Mouse (Mus musculus): Measurements from ENCODE around the gene Kctd17. TPM values are rescaled to one million over a fixed set of nuclear protein-coding genes. Genes with fewer than 3 reads are reported as not detected.

The Kctd17 gene
- polyA plus RNA-seq, 1 experiment from 2014 or later = 22.0 TPM

- Histone ChIP-seq H3K9ac (ENCODE audit: low read length) (no peak overlapping the region), H3K4me2 (ENCODE audit: low read length) (no peak overlapping the region), H3K4me1 (ENCODE audit: control insufficient read depth in 2 of 2, insufficient read depth in 2 of 2, low read length in 2 of 2) (peaks cover 6 to 7% of the 10 kb centered on the region in 2 experiments), H3K9me3 (ENCODE audit: control insufficient read depth, low read length) (no peaks in the 10 kb centered on the region), H3K27me3 (ENCODE audit: control insufficient read depth, insufficient read depth, low read length) (peaks cover 3% of the 10 kb centered on the region; the same call in 1 of the 2 replicates), H3K27ac (replicated peaks in 1 of 2; ENCODE audit: control insufficient read depth in 1 of 2, insufficient read depth in 1 of 2, low read depth in 2 of 2, low read length in 2 of 2) (no peak overlapping the region), H3K4me3 (ENCODE audit: control insufficient read depth in 1 of 2, insufficient read depth in 1 of 2, low read depth in 1 of 2, low read length in 2 of 2) (no peak overlapping the region), H3K36me3 (ENCODE audit: control insufficient read depth, insufficient read depth, low read length) (peaks cover 10% of the 10 kb centered on the region)
- 79% methylated on average over 7 of the region's 7 CpGs for WGBS
- no peak for ATAC-seq (ENCODE audit: insufficient number of reproducible peaks, insufficient read depth, low FRiP score, low read depth)
Observed at GRCm38 (mm10) chr15:78431541-78432121, 3.3 kb downstream of the Kctd17 start.

GRCm38 (mm10) chr15:78434896-78435520 lies 6.6 kb downstream of the Kctd17 start:
- H3K4me1 ChIP-seq (ENCODE audit: control insufficient read depth in 2 of 2, insufficient read depth in 2 of 2, low read length in 2 of 2) = peaks cover 15 to 28% of the 10 kb centered on the region in 2 experiments; a peak in 3 of 4 replicates
- no peak overlapping the region for H3K4me3 ChIP-seq (ENCODE audit: control insufficient read depth in 1 of 2, insufficient read depth in 1 of 2, low read depth in 1 of 2, low read length in 2 of 2)
- H3K9me3 ChIP-seq (ENCODE audit: control insufficient read depth, low read length) = no peaks in the 10 kb centered on the region
- no peak for ATAC-seq (ENCODE audit: insufficient number of reproducible peaks, insufficient read depth, low FRiP score, low read depth)
- peaks cover 10% of the 10 kb centered on the region for H3K36me3 ChIP-seq (ENCODE audit: control insufficient read depth, insufficient read depth, low read length)
- H3K9ac ChIP-seq (ENCODE audit: low read length) = no peak overlapping the region
- no peak overlapping the region for H3K27ac ChIP-seq (replicated peaks in 1 of 2; ENCODE audit: control insufficient read depth in 1 of 2, insufficient read depth in 1 of 2, low read depth in 2 of 2, low read length in 2 of 2)
- H3K4me2 ChIP-seq (ENCODE audit: low read length) = no peak overlapping the region
- H3K27me3 ChIP-seq (ENCODE audit: control insufficient read depth, insufficient read depth, low read length) = no peaks in the 10 kb centered on the region
- 45% methylated on average over 6 of the region's 6 CpGs for WGBS

GRCm38 (mm10) chr15:78435681-78436080 lies 7.3 kb downstream of the Kctd17 start:
- Histone ChIP-seq H3K9ac (ENCODE audit: low read length) (no peak overlapping the region), H3K4me1 (ENCODE audit: control insufficient read depth in 2 of 2, insufficient read depth in 2 of 2, low read length in 2 of 2) (peaks cover 15 to 30% of the 10 kb centered on the region in 2 experiments; a peak in 3 of 4 replicates), H3K27ac (replicated peaks in 1 of 2; ENCODE audit: control insufficient read depth in 1 of 2, insufficient read depth in 1 of 2, low read depth in 2 of 2, low read length in 2 of 2) (no peak overlapping the region), H3K9me3 (ENCODE audit: control insufficient read depth, low read length) (no peaks in the 10 kb centered on the region), H3K27me3 (ENCODE audit: control insufficient read depth, insufficient read depth, low read length) (no peaks in the 10 kb centered on the region), H3K36me3 (ENCODE audit: control insufficient read depth, insufficient read depth, low read length) (peaks cover 10% of the 10 kb centered on the region), H3K4me3 (ENCODE audit: control insufficient read depth in 1 of 2, insufficient read depth in 1 of 2, low read depth in 1 of 2, low read length in 2 of 2) (no peak overlapping the region), H3K4me2 (ENCODE audit: low read length) (no peak overlapping the region)
- ATAC-seq (ENCODE audit: insufficient number of reproducible peaks, insufficient read depth, low FRiP score, low read depth) = no peak
- WGBS = 87% methylated on average over 11 of the region's 11 CpGs

GRCm38 (mm10) chr15:78436380-78437192 lies 8.2 kb downstream of the Kctd17 start:
- 13% methylated on average over 29 of the region's 32 CpGs for WGBS
- Histone ChIP-seq H3K9me3 (ENCODE audit: control insufficient read depth, low read length) (no peaks in the 10 kb centered on the region), H3K27me3 (ENCODE audit: control insufficient read depth, insufficient read depth, low read length) (no peaks in the 10 kb centered on the region), H3K4me1 (ENCODE audit: control insufficient read depth in 2 of 2, insufficient read depth in 2 of 2, low read length in 2 of 2) (peaks cover 21 to 35% of the 10 kb centered on the region in 2 experiments; a peak in 3 of 4 replicates), H3K36me3 (ENCODE audit: control insufficient read depth, insufficient read depth, low read length) (peaks cover 10% of the 10 kb centered on the region), H3K4me2 (ENCODE audit: low read length) (peak overlapping the region; percentile 64), H3K9ac (ENCODE audit: low read length) (peak overlapping the region; percentile 60; the same call in 1 of the 2 replicates), H3K27ac (replicated peaks in 1 of 2; ENCODE audit: control insufficient read depth in 1 of 2, insufficient read depth in 1 of 2, low read depth in 2 of 2, low read length in 2 of 2) (peak overlapping the region in 1 of 2 experiments; percentile 73; a peak in 2 of 4 replicates), H3K4me3 (ENCODE audit: control insufficient read depth in 1 of 2, insufficient read depth in 1 of 2, low read depth in 1 of 2, low read length in 2 of 2) (peak overlapping the region; percentile 30 to 34)
- peak; percentile 54 for ATAC-seq (ENCODE audit: insufficient number of reproducible peaks, insufficient read depth, low FRiP score, low read depth)

- Histone ChIP-seq H3K27ac (replicated peaks in 1 of 2; ENCODE audit: control insufficient read depth in 1 of 2, insufficient read depth in 1 of 2, low read depth in 2 of 2, low read length in 2 of 2) (peak overlapping the region; percentile 12 to 73), H3K36me3 (ENCODE audit: control insufficient read depth, insufficient read depth, low read length) (peaks cover 10% of the 10 kb centered on the region), H3K9me3 (ENCODE audit: control insufficient read depth, low read length) (no peaks in the 10 kb centered on the region), H3K27me3 (ENCODE audit: control insufficient read depth, insufficient read depth, low read length) (no peaks in the 10 kb centered on the region), H3K9ac (ENCODE audit: low read length) (peak overlapping the region; percentile 51), H3K4me3 (ENCODE audit: control insufficient read depth in 1 of 2, insufficient read depth in 1 of 2, low read depth in 1 of 2, low read length in 2 of 2) (peak overlapping the region; percentile 30 to 34), H3K4me1 (ENCODE audit: control insufficient read depth in 2 of 2, insufficient read depth in 2 of 2, low read length in 2 of 2) (peaks cover 22 to 37% of the 10 kb centered on the region in 2 experiments; a peak in 3 of 4 replicates), H3K4me2 (ENCODE audit: low read length) (peak overlapping the region; percentile 64)
- ATAC-seq (ENCODE audit: insufficient number of reproducible peaks, insufficient read depth, low FRiP score, low read depth) = peak; percentile 36; the same call in 1 of the 2 replicates
- 13% methylated on average over 23 of the region's 23 CpGs for WGBS
Observed at GRCm38 (mm10) chr15:78437237-78438017, 9.1 kb downstream of the Kctd17 start.

- H3K4me3 ChIP-seq (ENCODE audit: control insufficient read depth in 1 of 2, insufficient read depth in 1 of 2, low read depth in 1 of 2, low read length in 2 of 2) = no peak overlapping the region
- H3K4me1 ChIP-seq (ENCODE audit: control insufficient read depth in 2 of 2, insufficient read depth in 2 of 2, low read length in 2 of 2) = peaks cover 22 to 37% of the 10 kb centered on the region in 2 experiments; a peak in 3 of 4 replicates
- no peak overlapping the region for H3K4me2 ChIP-seq (ENCODE audit: low read length)
- ATAC-seq (ENCODE audit: insufficient number of reproducible peaks, insufficient read depth, low FRiP score, low read depth) = no peak
- H3K27ac ChIP-seq (replicated peaks in 1 of 2; ENCODE audit: control insufficient read depth in 1 of 2, insufficient read depth in 1 of 2, low read depth in 2 of 2, low read length in 2 of 2) = peak overlapping the region; percentile 12 to 73; a peak in 3 of 4 replicates
- 30% methylated on average over 4 of the region's 4 CpGs for WGBS
- peak overlapping the region; percentile 51; the same call in 1 of the 2 replicates for H3K9ac ChIP-seq (ENCODE audit: low read length)
- H3K36me3 ChIP-seq (ENCODE audit: control insufficient read depth, insufficient read depth, low read length) = peaks cover 10% of the 10 kb centered on the region
- no peaks in the 10 kb centered on the region for H3K27me3 ChIP-seq (ENCODE audit: control insufficient read depth, insufficient read depth, low read length)
- no peaks in the 10 kb centered on the region for H3K9me3 ChIP-seq (ENCODE audit: control insufficient read depth, low read length)
Observed at GRCm38 (mm10) chr15:78438018-78438394, 9.6 kb downstream of the Kctd17 start.

GRCm38 (mm10) chr15:78438505-78438904 lies 10.1 kb downstream of the Kctd17 start:
- no peak overlapping the region for H3K27ac ChIP-seq (replicated peaks in 1 of 2; ENCODE audit: control insufficient read depth in 1 of 2, insufficient read depth in 1 of 2, low read depth in 2 of 2, low read length in 2 of 2)
- peaks cover 22 to 37% of the 10 kb centered on the region in 2 experiments; a peak in 3 of 4 replicates for H3K4me1 ChIP-seq (ENCODE audit: control insufficient read depth in 2 of 2, insufficient read depth in 2 of 2, low read length in 2 of 2)
- no peak overlapping the region for H3K9ac ChIP-seq (ENCODE audit: low read length)
- no peak overlapping the region for H3K4me2 ChIP-seq (ENCODE audit: low read length)
- no peaks in the 10 kb centered on the region for H3K27me3 ChIP-seq (ENCODE audit: control insufficient read depth, insufficient read depth, low read length)
- no peak overlapping the region for H3K4me3 ChIP-seq (ENCODE audit: control insufficient read depth in 1 of 2, insufficient read depth in 1 of 2, low read depth in 1 of 2, low read length in 2 of 2)
- peaks cover 10% of the 10 kb centered on the region for H3K36me3 ChIP-seq (ENCODE audit: control insufficient read depth, insufficient read depth, low read length)
- 55% methylated on average over 8 of the region's 8 CpGs for WGBS
- H3K9me3 ChIP-seq (ENCODE audit: control insufficient read depth, low read length) = no peaks in the 10 kb centered on the region
- ATAC-seq (ENCODE audit: insufficient number of reproducible peaks, insufficient read depth, low FRiP score, low read depth) = no peak

Data from heart, embryonic 14.5 days (tissue).